ENCODE assay signal across 8 mouse cellular contexts in genomic region chr8:105851651-105852143, GRCm38 (mm10). TPM values are rescaled to one million over a fixed set of nuclear protein-coding genes. Genes with fewer than 3 reads are reported as not detected.
DNase-seq lines count a peak whose midpoint lies in the region; ATAC-seq and TF ChIP-seq lines count a peak whose summit lies in the region.

No protein-coding gene starts in this region.

- H3K27ac ChIP-seq in bone marrow macrophage, adult 2 months (ENCODE audit: insufficient read depth, low read depth, low read length): peak overlapping the region; percentile 41
- H3K27ac ChIP-seq in embryonic facial prominence, embryonic 15.5 days (replicated peaks): peak overlapping the region; percentile 79
- peak overlapping the region; percentile 87 for H3K27ac ChIP-seq in limb, embryonic 15.5 days
- H3K27ac ChIP-seq in midbrain, postnatal 0 days (ENCODE audit: low read depth, low read length): peak overlapping the region; percentile 71

- peaks cover 19% of the 10 kb centered on the region for H3K79me3 ChIP-seq in C2C12 (ENCODE audit: low read depth)

- peaks cover 45% of the 10 kb centered on the region for H3K79me2 ChIP-seq in C2C12 (ENCODE audit: control insufficient read depth, insufficient read depth)

- no peaks in the 10 kb centered on the region for H3K9me3 ChIP-seq in embryonic facial prominence, embryonic 15.5 days (replicated peaks)
- no peaks in the 10 kb centered on the region for H3K9me3 ChIP-seq in limb, embryonic 15.5 days
- no peaks in the 10 kb centered on the region for H3K9me3 ChIP-seq in midbrain, postnatal 0 days (ENCODE audit: low read length)

- peak overlapping the region; percentile 82 for H3ac ChIP-seq in C2C12 (ENCODE audit: control insufficient read depth, insufficient read length, low read depth)

- peak; percentile 85 for ATAC-seq in embryonic facial prominence, embryonic 15.5 days (ENCODE audit: insufficient number of reproducible peaks, low FRiP score, low TSS enrichment, low read depth)
- peak; percentile 81 for ATAC-seq in limb, embryonic 15.5 days (ENCODE audit: insufficient number of reproducible peaks, low FRiP score, low TSS enrichment, low read depth)
- peak; percentile 84 for ATAC-seq in midbrain, postnatal 0 days (ENCODE audit: low FRiP score)

- peaks cover 10% of the 10 kb centered on the region for H3K4me1 ChIP-seq in bone marrow macrophage, adult 2 months (ENCODE audit: control insufficient read depth, insufficient read depth, low read length)
- H3K4me1 ChIP-seq in embryonic facial prominence, embryonic 15.5 days: peaks cover 26% of the 10 kb centered on the region
- peaks cover 26% of the 10 kb centered on the region for H3K4me1 ChIP-seq in limb, embryonic 15.5 days
- peaks cover 12% of the 10 kb centered on the region for H3K4me1 ChIP-seq in midbrain, postnatal 0 days (ENCODE audit: insufficient read depth, low read length)

- H3K4me2 ChIP-seq in embryonic facial prominence, embryonic 15.5 days (replicated peaks): peak overlapping the region; percentile 66
- peak overlapping the region; percentile 46 for H3K4me2 ChIP-seq in limb, embryonic 15.5 days
- H3K4me2 ChIP-seq in midbrain, postnatal 0 days (ENCODE audit: low read depth, low read length, poor library complexity, severe bottlenecking): peak overlapping the region; percentile 75

- peak; percentile 80; the same call in 1 of the 2 replicates for TF ChIP-seq POLR2A in bone marrow macrophage, adult 2 months (IDR thresholded peaks at IDR 0.05; ENCODE audit: borderline replicate concordance, low read depth, low read length)

- DNase-seq in heart, adult 9 months (ENCODE audit: low spot score in 2 of 2): peak; percentile 84 to 89
- peak; percentile 88 for DNase-seq in kidney, adult 9 months
- DNase-seq in midbrain, postnatal 0 days (ENCODE audit: low spot score): peak; percentile 97
- DNase-seq in spleen, postnatal 14 days (ENCODE audit: low spot score in 2 of 2): peak; percentile 76 to 86

- H3K9ac ChIP-seq in embryonic facial prominence, embryonic 15.5 days: peak overlapping the region; percentile 64
- H3K9ac ChIP-seq in limb, embryonic 15.5 days: peak overlapping the region; percentile 75
- H3K9ac ChIP-seq in midbrain, postnatal 0 days (replicated peaks; ENCODE audit: low read length, poor library complexity, severe bottlenecking): peak overlapping the region; percentile 68

- under 1% methylated on average over 34 of the region's 34 CpGs for WGBS in embryonic facial prominence, embryonic 15.5 days
- WGBS in limb, embryonic 15.5 days: under 1% methylated on average over 34 of the region's 34 CpGs
- WGBS in midbrain, postnatal 0 days: under 1% methylated on average over 34 of the region's 34 CpGs

- TF ChIP-seq CTCF in C2C12 (IDR thresholded peaks at IDR 0.05; ENCODE audit: control insufficient read depth, insufficient read depth, insufficient read length): no peak
- no peak for TF ChIP-seq CTCF in bone marrow macrophage, adult 2 months (IDR thresholded peaks at IDR 0.05; ENCODE audit: low read depth, low read length)
- TF ChIP-seq CTCF in midbrain, postnatal 0 days (IDR thresholded peaks at IDR 0.05): no peak

- peak overlapping the region; percentile 93 for H3K4me3 ChIP-seq in C2C12 (ENCODE audit: insufficient read depth, poor library complexity, severe bottlenecking)
- H3K4me3 ChIP-seq in bone marrow macrophage, adult 2 months (ENCODE audit: insufficient read depth, low read length): peak overlapping the region; percentile 99
- H3K4me3 ChIP-seq in embryonic facial prominence, embryonic 15.5 days (replicated peaks): peak overlapping the region; percentile 77
- peak overlapping the region; percentile 76 for H3K4me3 ChIP-seq in limb, embryonic 15.5 days
- peak overlapping the region; percentile 69 for H3K4me3 ChIP-seq in midbrain, postnatal 0 days (ENCODE audit: low read depth, low read length)

- H3K36me3 ChIP-seq in C2C12 (ENCODE audit: control insufficient read depth, insufficient read depth): peaks cover 22% of the 10 kb centered on the region
- H3K36me3 ChIP-seq in embryonic facial prominence, embryonic 15.5 days: peaks cover 32% of the 10 kb centered on the region
- peaks cover 30% of the 10 kb centered on the region for H3K36me3 ChIP-seq in limb, embryonic 15.5 days
- peaks cover 21% of the 10 kb centered on the region for H3K36me3 ChIP-seq in midbrain, postnatal 0 days (ENCODE audit: insufficient read depth, low read length)

- no peaks in the 10 kb centered on the region for H3K27me3 ChIP-seq in C2C12 (ENCODE audit: control insufficient read depth, insufficient read depth, insufficient read length)
- no peaks in the 10 kb centered on the region for H3K27me3 ChIP-seq in embryonic facial prominence, embryonic 15.5 days
- no peaks in the 10 kb centered on the region for H3K27me3 ChIP-seq in limb, embryonic 15.5 days
- no peaks in the 10 kb centered on the region for H3K27me3 ChIP-seq in midbrain, postnatal 0 days (ENCODE audit: insufficient read depth, low read length)

TF ChIP-seq in C2C12, 6 proteins besides CTCF, POLR2A, EP300 and RAD21:
- TF ChIP-seq MYOG (IDR thresholded peaks at IDR 0.05; ENCODE audit: control insufficient read depth, extremely low read depth, insufficient read length) (no peak), FOSL1 (IDR thresholded peaks at IDR 0.05; ENCODE audit: insufficient read depth, low read length, poor library complexity, severe bottlenecking) (no peak), MAX (IDR thresholded peaks at IDR 0.05) (peak; percentile 49)

RNA-seq across cellular contexts. Expression of gene Cenpt, which starts 1.4 kb away (rescaled TPM):
- polyA plus RNA-seq in C2C12 (2012; fragmentation: generic; extraction: Trizol): 35.7 TPM
- 16.9 and 17.1 TPM in 2 replicates for polyA plus RNA-seq in bone marrow macrophage, adult 2 months (2012; ENCODE audit: insufficient read depth, insufficient read length, missing spikeins)
- 44.9 and 46.9 TPM in 2 replicates for polyA plus RNA-seq in embryonic facial prominence, embryonic 15.5 days (2015; fragmentation: Nextera tagmentation; extraction: Ambion mirVana)
- polyA plus RNA-seq in limb, embryonic 15.5 days (2015; fragmentation: Nextera tagmentation; extraction: Ambion mirVana): 42.3 and 44.7 TPM in 2 replicates
- 44.8 and 48.6 TPM in 2 replicates for total RNA-seq in midbrain, postnatal 0 days (2014; rRNA removed)
- polyA plus RNA-seq in midbrain, postnatal 0 days (2015; fragmentation: Nextera tagmentation; extraction: Ambion mirVana): 45.2 and 48.7 TPM in 2 replicates

RNA-seq across cellular contexts. Expression of gene Thap11, which starts 3.2 kb away (rescaled TPM):
- 48.2 TPM for polyA plus RNA-seq in C2C12 (2012; fragmentation: generic; extraction: Trizol)
- 27.4 and 28.5 TPM in 2 replicates for polyA plus RNA-seq in bone marrow macrophage, adult 2 months (2012; ENCODE audit: insufficient read depth, insufficient read length, missing spikeins)
- polyA plus RNA-seq in embryonic facial prominence, embryonic 15.5 days (2015; fragmentation: Nextera tagmentation; extraction: Ambion mirVana): 73.2 and 75.8 TPM in 2 replicates
- polyA plus RNA-seq in limb, embryonic 15.5 days (2015; fragmentation: Nextera tagmentation; extraction: Ambion mirVana): 71.2 and 73.0 TPM in 2 replicates
- 52.0 and 80.1 TPM in 2 replicates for total RNA-seq in midbrain, postnatal 0 days (2014; rRNA removed)
- 40.1 and 42.9 TPM in 2 replicates for polyA plus RNA-seq in midbrain, postnatal 0 days (2015; fragmentation: Nextera tagmentation; extraction: Ambion mirVana)

RNA-seq across cellular contexts. Expression of gene Nutf2, which starts 8.7 kb away (rescaled TPM):
- 258 TPM for polyA plus RNA-seq in C2C12 (2012; fragmentation: generic; extraction: Trizol)
- 2.2 TPM in 1 of 2 replicates, not detected in the other for polyA plus RNA-seq in bone marrow macrophage, adult 2 months (2012; ENCODE audit: insufficient read depth, insufficient read length, missing spikeins)
- polyA plus RNA-seq in embryonic facial prominence, embryonic 15.5 days (2015; fragmentation: Nextera tagmentation; extraction: Ambion mirVana): 150 and 188 TPM in 2 replicates
- polyA plus RNA-seq in limb, embryonic 15.5 days (2015; fragmentation: Nextera tagmentation; extraction: Ambion mirVana): 195 and 202 TPM in 2 replicates
- total RNA-seq in midbrain, postnatal 0 days (2014; rRNA removed): 60.7 and 65.2 TPM in 2 replicates
- 109 and 137 TPM in 2 replicates for polyA plus RNA-seq in midbrain, postnatal 0 days (2015; fragmentation: Nextera tagmentation; extraction: Ambion mirVana)

RNA-seq across cellular contexts. Expression of gene Tsnaxip1, which starts 24.2 kb away (rescaled TPM):
- 0.09 TPM for polyA plus RNA-seq in C2C12 (2012; fragmentation: generic; extraction: Trizol)
- not detected in 2 replicates for polyA plus RNA-seq in bone marrow macrophage, adult 2 months (2012; ENCODE audit: insufficient read depth, insufficient read length, missing spikeins)
- polyA plus RNA-seq in embryonic facial prominence, embryonic 15.5 days (2015; fragmentation: Nextera tagmentation; extraction: Ambion mirVana): 3.5 and 7.2 TPM in 2 replicates
- 0.28 and 0.47 TPM in 2 replicates for polyA plus RNA-seq in limb, embryonic 15.5 days (2015; fragmentation: Nextera tagmentation; extraction: Ambion mirVana)
- total RNA-seq in midbrain, postnatal 0 days (2014; rRNA removed): 0.14 and 0.16 TPM in 2 replicates
- 0.62 and 0.88 TPM in 2 replicates for polyA plus RNA-seq in midbrain, postnatal 0 days (2015; fragmentation: Nextera tagmentation; extraction: Ambion mirVana)

RNA-seq across cellular contexts. Expression of gene Ranbp10, which starts 24.5 kb away (rescaled TPM):
- 11.0 TPM for polyA plus RNA-seq in C2C12 (2012; fragmentation: generic; extraction: Trizol)
- 42.0 and 44.3 TPM in 2 replicates for polyA plus RNA-seq in bone marrow macrophage, adult 2 months (2012; ENCODE audit: insufficient read depth, insufficient read length, missing spikeins)
- 12.5 and 12.9 TPM in 2 replicates for polyA plus RNA-seq in embryonic facial prominence, embryonic 15.5 days (2015; fragmentation: Nextera tagmentation; extraction: Ambion mirVana)
- polyA plus RNA-seq in limb, embryonic 15.5 days (2015; fragmentation: Nextera tagmentation; extraction: Ambion mirVana): 11.1 and 11.7 TPM in 2 replicates
- 13.4 and 13.5 TPM in 2 replicates for total RNA-seq in midbrain, postnatal 0 days (2014; rRNA removed)
- 4.8 and 6.4 TPM in 2 replicates for polyA plus RNA-seq in midbrain, postnatal 0 days (2015; fragmentation: Nextera tagmentation; extraction: Ambion mirVana)

Comparison
In these comparisons a context has a peak if more than half of its experiments do, and no peak if none do; other contexts are left out.
1. Peak in every context shown above with its lines: DNase-seq, ATAC-seq, H3K4me3 ChIP-seq and H3K27ac ChIP-seq.
2. RNA of gene Nutf2, which starts 8.7 kb away (polyA plus RNA-seq): 258 TPM in C2C12 (single experiment), 195 to 202 TPM in limb, embryonic 15.5 days, 150 to 188 TPM in embryonic facial prominence, embryonic 15.5 days and 109 to 137 TPM in midbrain, postnatal 0 days; 2.2 TPM in bone marrow macrophage, adult 2 months; every median in the first group is over 10 times any median in the second.